In genomic region chr11:96995836-96996772, GRCm38 (mm10) we compare ENCODE assay signal across 15 mouse cellular contexts. TPM values are rescaled to one million over a fixed set of nuclear protein-coding genes. Genes with fewer than 3 reads are reported as not detected.
A peak's percentile ranks its signal among the peaks of the same experiment; 100 is the strongest.
DNase-seq lines count a peak whose midpoint lies in the region; ATAC-seq lines count a peak whose summit lies in the region.
"Had no signal": no experiment of that assay in that cellular context is flagged by ENCODE, and none has a peak within 500 bp of the region (broad histone marks: within the 10 kb centered on the region; RNA-seq: fewer than 3 reads in every experiment).

No protein-coding gene starts in this region.

- DNase-seq in midbrain, embryonic 10.5 days (ENCODE audit: low spot score) = no peak
- DNase-seq in CD8-positive naive resting alpha-beta T cell, adult 2 months (ENCODE audit: low read depth in 2 of 2, low spot score in 2 of 2) = peak; percentile 74 to 77
- peak; percentile 80 for DNase-seq in thymus, postnatal 14 days
- no peak for DNase-seq in gastrocnemius, postnatal 10 days
- DNase-seq in left cerebral cortex, postnatal 25 days (ENCODE audit: low spot score in 2 of 2) = no peak
- no peak for DNase-seq in lung, adult 18-20 months
- DNase-seq: cerebellum, adult 11-12 months; heart, adult 2 months; kidney, adult 9 months; liver, embryonic 13.5 days; lung, postnatal 36 days had no signal

- no peak overlapping the region for H3K4me3 ChIP-seq in midbrain, embryonic 10.5 days
- H3K4me3 ChIP-seq in midbrain, embryonic 15.5 days = no peak overlapping the region

- WGBS in midbrain, embryonic 10.5 days = 78% methylated on average over 15 of the region's 15 CpGs
- WGBS in midbrain, embryonic 15.5 days = 79% methylated on average over 15 of the region's 15 CpGs

- H3K4me1 ChIP-seq in midbrain, embryonic 10.5 days = peaks cover 73% of the 10 kb centered on the region
- H3K4me1 ChIP-seq in midbrain, embryonic 15.5 days = peaks cover 13% of the 10 kb centered on the region

- intact Hi-C loops in left cerebral cortex, postnatal 25 days (cut with DNase I) = no loop called here

- no peaks in the 10 kb centered on the region for H3K36me3 ChIP-seq in midbrain, embryonic 10.5 days
- H3K36me3 ChIP-seq in midbrain, embryonic 15.5 days (replicated peaks) = no peaks in the 10 kb centered on the region
- H3K36me3 ChIP-seq: G1E; hindbrain, embryonic 13.5 days; liver, embryonic 13.5 days had no signal

- H3K9ac ChIP-seq in midbrain, embryonic 15.5 days = no peak overlapping the region

- H3K4me2 ChIP-seq in midbrain, embryonic 15.5 days = no peak overlapping the region

- H3K27ac ChIP-seq in midbrain, embryonic 10.5 days (replicated peaks) = peak overlapping the region; percentile 90
- H3K27ac ChIP-seq in midbrain, embryonic 15.5 days = no peak overlapping the region
- H3K27ac ChIP-seq: hindbrain, embryonic 13.5 days; liver, embryonic 13.5 days had no signal

- H3K27me3 ChIP-seq in midbrain, embryonic 10.5 days (ENCODE audit: low read depth, poor library complexity, severe bottlenecking) = peaks cover 78% of the 10 kb centered on the region
- no peaks in the 10 kb centered on the region for H3K27me3 ChIP-seq in midbrain, embryonic 15.5 days (replicated peaks)

- ATAC-seq in midbrain, embryonic 15.5 days (replicated peaks) = no peak
- ATAC-seq in megakaryocyte progenitor cell, adult 5-6 weeks (replicated peaks; ENCODE audit: poor library complexity) = peak; percentile 41; the same call in 1 of the 2 replicates

- H3K9me3 ChIP-seq in midbrain, embryonic 10.5 days (replicated peaks) = no peaks in the 10 kb centered on the region
- no peaks in the 10 kb centered on the region for H3K9me3 ChIP-seq in midbrain, embryonic 15.5 days
- H3K9me3 ChIP-seq: G1E; hindbrain, embryonic 13.5 days; liver, embryonic 13.5 days had no signal

RNA-seq across cellular contexts. Expression of gene Sp2, which starts 13.3 kb away (rescaled TPM):
- 30.5 and 35.5 TPM in 2 replicates for polyA plus RNA-seq in midbrain, embryonic 10.5 days (2016; fragmentation: Nextera tagmentation; extraction: Ambion mirVana)
- polyA plus RNA-seq in midbrain, embryonic 15.5 days (2015; fragmentation: Nextera tagmentation; extraction: Ambion mirVana) = 16.2 and 17.3 TPM in 2 replicates
- 21.0 and 27.4 TPM in 2 replicates for total RNA-seq in megakaryocyte progenitor cell, adult 5-6 weeks (2015)
- 2.3 and 2.8 TPM in 2 replicates for total RNA-seq in megakaryocyte progenitor cell, adult 5-6 weeks (2017)
- total RNA-seq in gastrocnemius, postnatal 10 days (2021) = 10 to 100 TPM; 15.2 to 15.9 TPM
- total RNA-seq in left cerebral cortex, postnatal 25 days (2021) = 10 to 100 TPM; 12.8 to 13.5 TPM

RNA-seq across cellular contexts. Expression of gene Sp6, which starts 17.1 kb away (rescaled TPM):
- 0.71 and 2.0 TPM in 2 replicates for polyA plus RNA-seq in midbrain, embryonic 10.5 days (2016; fragmentation: Nextera tagmentation; extraction: Ambion mirVana)
- 0.37 TPM in 1 of 2 replicates, not detected in the other for polyA plus RNA-seq in midbrain, embryonic 15.5 days (2015; fragmentation: Nextera tagmentation; extraction: Ambion mirVana)
- total RNA-seq in megakaryocyte progenitor cell, adult 5-6 weeks (2015) = not detected in 2 replicates
- total RNA-seq in megakaryocyte progenitor cell, adult 5-6 weeks (2017) = 0.03 TPM in 1 of 2 replicates, not detected in the other
- total RNA-seq in gastrocnemius, postnatal 10 days (2021) = under 1 TPM; 0.21 to 0.77 TPM
- total RNA-seq in left cerebral cortex, postnatal 25 days (2021) = 1 to 10 TPM; 2.1 to 2.2 TPM
- polyA plus RNA-seq: G1E had no signal

RNA-seq across cellular contexts. Expression of gene Scrn2, which starts 33.6 kb away (rescaled TPM):
- polyA plus RNA-seq in midbrain, embryonic 10.5 days (2016; fragmentation: Nextera tagmentation; extraction: Ambion mirVana) = 39.5 and 42.2 TPM in 2 replicates
- 15.0 and 16.4 TPM in 2 replicates for polyA plus RNA-seq in midbrain, embryonic 15.5 days (2015; fragmentation: Nextera tagmentation; extraction: Ambion mirVana)
- 3.0 and 4.2 TPM in 2 replicates for total RNA-seq in megakaryocyte progenitor cell, adult 5-6 weeks (2015)
- 18.3 and 21.1 TPM in 2 replicates for total RNA-seq in megakaryocyte progenitor cell, adult 5-6 weeks (2017)
- total RNA-seq in gastrocnemius, postnatal 10 days (2021) = 10 to 100 TPM; 11.3 to 11.4 TPM
- total RNA-seq in left cerebral cortex, postnatal 25 days (2021) = 1 to 10 TPM; 3.6 to 3.7 TPM

RNA-seq across cellular contexts. Expression of gene Lrrc46, which starts 45.1 kb away (rescaled TPM):
- polyA plus RNA-seq in midbrain, embryonic 10.5 days (2016; fragmentation: Nextera tagmentation; extraction: Ambion mirVana) = 3.0 and 3.1 TPM in 2 replicates
- polyA plus RNA-seq in midbrain, embryonic 15.5 days (2015; fragmentation: Nextera tagmentation; extraction: Ambion mirVana) = 3.4 and 3.8 TPM in 2 replicates
- 0.64 and 0.69 TPM in 2 replicates for total RNA-seq in megakaryocyte progenitor cell, adult 5-6 weeks (2015)
- not detected in 2 replicates for total RNA-seq in megakaryocyte progenitor cell, adult 5-6 weeks (2017)
- under 1 TPM in 1 of 2 experiments, not detected in 1; 0.16 TPM for total RNA-seq in gastrocnemius, postnatal 10 days (2021)
- under 1 TPM; 0.66 to 0.71 TPM for total RNA-seq in left cerebral cortex, postnatal 25 days (2021)

RNA-seq across cellular contexts. Expression of gene Mrpl10, which starts 45.3 kb away (rescaled TPM):
- polyA plus RNA-seq in midbrain, embryonic 10.5 days (2016; fragmentation: Nextera tagmentation; extraction: Ambion mirVana) = 81.1 and 82.9 TPM in 2 replicates
- polyA plus RNA-seq in midbrain, embryonic 15.5 days (2015; fragmentation: Nextera tagmentation; extraction: Ambion mirVana) = 54.5 and 60.2 TPM in 2 replicates
- total RNA-seq in megakaryocyte progenitor cell, adult 5-6 weeks (2015) = 32.1 and 34.0 TPM in 2 replicates
- 19.7 and 24.5 TPM in 2 replicates for total RNA-seq in megakaryocyte progenitor cell, adult 5-6 weeks (2017)
- total RNA-seq in gastrocnemius, postnatal 10 days (2021) = 10 to 100 TPM; 45.1 to 45.6 TPM
- 10 to 100 TPM; 67.9 to 68.8 TPM for total RNA-seq in left cerebral cortex, postnatal 25 days (2021)

Comparison
In these comparisons a context has a peak if more than half of its experiments do, and no peak if none do; other contexts are left out.
1. DNase-seq: peak in CD8-positive naive resting alpha-beta T cell, adult 2 months (2 of 2) and thymus, postnatal 14 days (single experiment); none in midbrain, embryonic 10.5 days (single experiment), gastrocnemius, postnatal 10 days (single experiment), left cerebral cortex, postnatal 25 days (0 of 2) and lung, adult 18-20 months (0 of 2).